Mouse (Mus musculus) limb, embryonic 15.5 days (tissue): ENCODE measurements at regions not wholly inside any gene's neighbourhood (a gene's known extent, or its start where the extent isn't known, plus 50 kb on each side); places are given as distances from the start of the nearest gene placed in this dataset.

ENCODE experiments used
- ATAC-seq: fragments of 200-750 bp; cut with Nextera tagmentation; 2 replicates; pipeline ENCODE4 v1.8.0; 2017; ENCODE audit warnings: low read depth, moderate TSS enrichment; ENCODE audit not compliant: insufficient number of reproducible peaks, low FRiP score, low TSS enrichment
- H3K27ac ChIP-seq: fragments of 300-500 bp; sonication (generic); 2 replicates; pipeline ENCODE4 v1.5.1; 2015; ENCODE audit warnings: moderate library complexity, mild to moderate bottlenecking, inconsistent platforms
- H3K27me3 ChIP-seq: fragments of 300-500 bp; sonication (generic); 2 replicates; pipeline ENCODE4 v1.6.1; 2015; ENCODE audit warnings: inconsistent platforms
- H3K36me3 ChIP-seq: fragments of 300-500 bp; sonication (generic); 2 replicates; pipeline ENCODE4 v1.6.1; 2015; ENCODE audit warnings: inconsistent platforms
- H3K4me1 ChIP-seq: fragments of 300-500 bp; sonication (generic); 2 replicates; pipeline ENCODE4 v1.6.1; 2015; ENCODE audit warnings: inconsistent platforms
- H3K4me2 ChIP-seq: fragments of 300-500 bp; sonication (generic); 2 replicates; pipeline ENCODE4 v1.6.1; 2015; ENCODE audit warnings: mild to moderate bottlenecking, inconsistent platforms
- H3K4me3 ChIP-seq: fragments of 300-500 bp; sonication (generic); 2 replicates; pipeline ENCODE4 v1.5.1; 2015; ENCODE audit warnings: mild to moderate bottlenecking, inconsistent platforms
- H3K9ac ChIP-seq: fragments of 300-500 bp; sonication (generic); 2 replicates; pipeline ENCODE4 v1.6.1; 2015; ENCODE audit warnings: inconsistent platforms
- H3K9me3 ChIP-seq: fragments of 300-500 bp; sonication (generic); 2 replicates; pipeline ENCODE4 v1.6.1; 2016; ENCODE audit warnings: inconsistent platforms
- WGBS: fragments of 180-500 bp; shearing (Covaris S2); methylation state at CpG from one replicate; pipeline ENCODE4 v1.1.7; 2015; 5-methylcytosine and 5-hydroxymethylcytosine counted together

DNA sequence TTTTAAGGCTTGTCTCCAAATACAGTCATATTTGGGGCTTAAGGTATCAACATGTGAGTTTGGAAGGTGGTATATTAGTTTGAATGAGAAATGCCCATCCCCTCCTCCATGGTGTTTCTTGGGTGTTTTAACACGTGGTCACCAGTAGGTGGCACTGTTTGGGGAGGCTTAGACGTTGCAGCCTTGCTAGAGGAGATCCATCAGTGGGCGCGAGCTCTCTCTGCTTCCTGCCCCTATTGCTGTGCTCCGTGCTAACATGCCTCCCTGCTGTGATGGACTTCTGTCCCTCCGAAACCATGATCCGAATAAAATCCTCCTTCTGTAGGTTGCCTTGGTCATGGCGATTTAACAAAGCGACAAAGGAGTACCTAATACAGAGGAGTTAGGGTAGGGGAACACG lies 183.3 kb downstream of the Barhl2 start:
- H3K4me3 ChIP-seq, result no peak overlapping the region
- no peaks in the 10 kb centered on the region for H3K27me3 ChIP-seq
- no peaks in the 10 kb centered on the region for H3K36me3 ChIP-seq
- no peaks in the 10 kb centered on the region for H3K4me1 ChIP-seq
- H3K9ac ChIP-seq, result no peak overlapping the region
- ATAC-seq, result no peak
- no peak overlapping the region for H3K27ac ChIP-seq
- WGBS, result 37% methylated on average over 10 of the region's 10 CpGs
- no peak overlapping the region for H3K4me2 ChIP-seq
- H3K9me3 ChIP-seq, result no peaks in the 10 kb centered on the region

DNA sequence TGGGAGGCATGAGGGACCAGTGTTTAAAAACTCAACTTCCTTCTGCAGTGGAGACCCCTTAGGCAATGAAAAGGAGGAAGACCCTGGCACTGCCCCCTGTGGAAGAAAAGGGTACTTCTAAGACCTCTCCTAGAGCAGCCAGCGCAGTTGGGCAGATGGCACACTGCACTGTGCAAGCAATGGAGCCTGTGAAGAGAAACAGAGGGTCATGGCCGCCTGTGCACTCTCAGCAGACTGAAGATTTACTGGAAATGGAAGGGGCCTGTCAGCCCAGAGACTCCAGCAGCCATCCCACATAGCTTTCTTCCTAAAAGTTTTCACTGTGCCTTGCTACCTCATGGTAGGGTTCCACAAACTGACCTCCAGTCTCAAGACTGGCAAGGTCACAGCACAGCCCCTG lies 193.4 kb downstream of the Barhl2 start:
- Histone ChIP-seq H3K9me3 (no peaks in the 10 kb centered on the region), H3K27ac (no peak overlapping the region), H3K4me1 (no peaks in the 10 kb centered on the region), H3K36me3 (no peaks in the 10 kb centered on the region), H3K4me2 (no peak overlapping the region), H3K4me3 (no peak overlapping the region), H3K27me3 (no peaks in the 10 kb centered on the region), H3K9ac (no peak overlapping the region)
- ATAC-seq, result no peak
- WGBS, result 70% methylated on average over 2 of the region's 2 CpGs

DNA sequence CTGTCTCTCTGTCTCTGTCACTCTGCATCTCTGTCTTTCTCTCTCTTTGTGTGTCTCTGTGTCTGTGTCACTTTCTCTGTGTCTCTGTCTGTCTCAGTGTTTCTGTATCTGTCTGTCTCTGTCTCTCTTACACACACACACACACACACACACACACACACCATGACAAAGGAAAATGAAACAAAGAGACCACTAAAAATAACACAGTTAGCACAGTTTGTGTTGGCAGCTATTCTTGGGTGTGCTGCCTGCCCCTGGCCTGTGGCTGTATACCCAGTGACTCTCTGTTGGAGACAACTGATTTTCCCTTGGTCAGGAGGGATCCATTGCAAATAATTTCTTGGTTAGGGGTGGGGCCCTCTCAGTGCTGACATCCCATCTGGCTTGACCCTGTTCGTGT lies 200.8 kb downstream of the Barhl2 start:
- H3K4me2 ChIP-seq, result no peak overlapping the region
- no peaks in the 10 kb centered on the region for H3K4me1 ChIP-seq
- H3K9ac ChIP-seq, result no peak overlapping the region
- no peaks in the 10 kb centered on the region for H3K36me3 ChIP-seq
- WGBS, result 73% methylated on average over 1 of the region's 1 CpGs
- H3K9me3 ChIP-seq, result no peaks in the 10 kb centered on the region
- no peak overlapping the region for H3K4me3 ChIP-seq
- H3K27ac ChIP-seq, result no peak overlapping the region
- H3K27me3 ChIP-seq, result no peaks in the 10 kb centered on the region
- ATAC-seq, result no peak

DNA sequence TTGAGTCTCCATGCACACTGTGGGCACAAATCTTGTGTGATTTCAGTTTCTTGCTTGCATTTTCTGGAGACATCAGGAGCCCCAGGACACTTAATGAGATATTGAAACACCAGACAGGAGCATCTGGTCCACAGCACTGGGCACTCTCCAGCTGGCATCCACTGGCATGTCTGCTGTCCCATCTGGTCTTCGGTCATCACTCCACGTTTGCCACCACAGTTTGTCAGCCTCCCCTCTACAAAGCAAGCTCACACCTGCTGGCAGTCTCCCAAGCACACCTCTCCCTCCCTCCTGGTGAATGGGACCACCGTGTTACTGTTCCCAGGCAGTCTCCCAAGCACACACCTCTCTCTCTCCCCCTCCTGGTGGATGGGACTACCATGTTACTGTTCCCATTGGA lies 228.8 kb downstream of the Barhl2 start:
- Histone ChIP-seq H3K4me2 (no peak overlapping the region), H3K27ac (no peak overlapping the region), H3K4me1 (no peaks in the 10 kb centered on the region), H3K4me3 (no peak overlapping the region), H3K36me3 (no peaks in the 10 kb centered on the region), H3K9me3 (no peaks in the 10 kb centered on the region), H3K9ac (no peak overlapping the region), H3K27me3 (no peaks in the 10 kb centered on the region)
- no peak for ATAC-seq
- WGBS, result 48% methylated on average over 3 of the region's 3 CpGs

DNA sequence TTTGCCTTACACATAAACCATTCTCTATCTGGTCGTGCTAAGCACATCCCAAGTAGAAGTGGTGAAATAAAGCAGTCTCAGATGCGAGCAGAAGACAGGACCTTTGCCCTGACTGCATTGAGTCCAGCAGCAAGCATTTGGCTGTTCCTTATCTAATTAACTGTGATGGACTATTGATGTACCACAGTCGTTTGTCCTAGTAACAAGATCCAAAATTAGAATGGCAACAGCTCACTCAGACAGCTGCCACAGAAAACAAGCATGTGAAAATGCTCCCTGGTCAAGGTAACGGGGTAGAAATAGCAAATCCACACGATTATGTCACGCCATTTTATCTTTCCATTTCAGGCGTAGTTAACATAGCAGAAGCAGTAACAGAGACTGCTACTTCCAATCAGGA lies 233.8 kb downstream of the Barhl2 start:
- H3K9me3 ChIP-seq, result no peaks in the 10 kb centered on the region
- no peak overlapping the region for H3K4me2 ChIP-seq
- ATAC-seq, result no peak
- H3K9ac ChIP-seq, result no peak overlapping the region
- H3K4me1 ChIP-seq, result no peaks in the 10 kb centered on the region
- H3K27ac ChIP-seq, result no peak overlapping the region
- H3K4me3 ChIP-seq, result no peak overlapping the region
- 63% methylated on average over 7 of the region's 7 CpGs for WGBS
- no peaks in the 10 kb centered on the region for H3K27me3 ChIP-seq
- H3K36me3 ChIP-seq, result no peaks in the 10 kb centered on the region

DNA sequence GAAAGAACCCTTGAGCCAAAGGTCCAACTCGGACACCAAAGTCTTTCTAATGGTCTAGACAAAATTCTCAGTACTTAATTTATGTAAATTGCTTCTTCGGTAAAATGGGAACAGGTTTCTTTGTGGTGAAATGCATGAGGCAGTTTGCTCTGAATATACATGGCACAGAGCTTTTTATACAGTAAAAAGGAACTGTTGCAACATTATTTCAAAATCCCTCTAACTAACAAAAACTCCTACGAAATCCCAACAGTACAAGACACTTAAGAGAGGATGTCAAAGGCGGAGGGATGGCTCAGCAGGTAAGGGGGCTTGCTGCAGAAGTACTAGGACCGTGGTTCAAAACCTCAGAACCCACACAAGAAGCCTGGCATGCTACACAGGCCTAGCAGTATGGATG lies 248.4 kb downstream of the Barhl2 start:
- H3K9me3 ChIP-seq, result no peaks in the 10 kb centered on the region
- ATAC-seq, result no peak
- 79% methylated on average over 5 of the region's 5 CpGs for WGBS

DNA sequence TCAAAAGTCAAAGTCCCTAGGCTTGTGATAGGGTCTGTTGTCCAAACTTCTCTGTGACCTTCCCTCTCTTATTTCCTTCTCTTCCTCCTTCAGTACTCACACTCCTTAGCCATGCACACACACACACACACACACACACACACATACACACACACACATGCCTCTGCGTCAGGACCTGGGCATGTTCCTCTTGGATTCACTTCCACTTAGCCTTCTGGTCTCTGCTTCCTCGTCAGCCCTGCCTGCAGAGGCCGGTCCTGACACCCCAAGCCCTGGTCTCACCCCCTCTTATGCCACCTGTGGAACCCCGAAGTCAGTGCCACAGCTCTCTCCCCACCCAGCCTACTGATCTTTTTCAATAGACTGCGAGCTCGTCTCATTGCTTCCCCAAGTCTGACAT lies 250.3 kb downstream of the Barhl2 start:
- H3K36me3 ChIP-seq, result no peaks in the 10 kb centered on the region
- no peaks in the 10 kb centered on the region for H3K9me3 ChIP-seq
- no peak overlapping the region for H3K9ac ChIP-seq
- no peak overlapping the region for H3K27ac ChIP-seq
- 64% methylated on average over 6 of the region's 6 CpGs for WGBS
- H3K27me3 ChIP-seq, result no peaks in the 10 kb centered on the region
- no peak overlapping the region for H3K4me3 ChIP-seq
- ATAC-seq, result no peak
- H3K4me2 ChIP-seq, result no peak overlapping the region
- peaks cover 5% of the 10 kb centered on the region for H3K4me1 ChIP-seq

More for the DNA sequence above, 248.4 kb downstream of the Barhl2 start:
- H3K4me1 ChIP-seq, result peaks cover 5% of the 10 kb centered on the region
- H3K27me3 ChIP-seq, result no peaks in the 10 kb centered on the region
- no peak overlapping the region for H3K9ac ChIP-seq
- H3K27ac ChIP-seq, result no peak overlapping the region
- H3K4me3 ChIP-seq, result no peak overlapping the region
- H3K4me2 ChIP-seq, result no peak overlapping the region
- no peaks in the 10 kb centered on the region for H3K36me3 ChIP-seq

DNA sequence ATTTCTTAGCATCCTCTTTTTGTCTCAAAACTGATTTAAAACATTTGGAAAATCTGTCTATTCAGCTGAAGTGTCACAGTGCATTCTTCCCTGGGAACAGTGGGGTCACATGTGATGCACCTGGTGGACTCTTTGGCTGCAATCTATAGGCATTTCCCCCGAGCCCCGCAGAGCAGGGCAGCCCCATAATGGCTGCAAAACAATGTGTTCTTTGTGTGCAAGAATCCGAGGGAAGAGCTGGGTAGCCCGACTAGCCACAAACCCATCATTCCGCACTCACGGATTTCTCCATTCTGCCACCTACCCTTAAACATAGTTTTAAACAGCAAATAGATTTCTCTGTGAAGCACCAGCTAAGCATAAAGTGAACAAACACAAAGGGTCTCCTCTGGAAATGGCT lies 252.2 kb downstream of the Barhl2 start:
- 47% methylated on average over 6 of the region's 6 CpGs for WGBS
- Histone ChIP-seq H3K36me3 (no peaks in the 10 kb centered on the region), H3K9me3 (no peaks in the 10 kb centered on the region), H3K9ac (no peak overlapping the region), H3K4me3 (no peak overlapping the region), H3K27ac (no peak overlapping the region), H3K27me3 (no peaks in the 10 kb centered on the region), H3K4me2 (no peak overlapping the region), H3K4me1 (peaks cover 11% of the 10 kb centered on the region)
- ATAC-seq, result no peak

DNA sequence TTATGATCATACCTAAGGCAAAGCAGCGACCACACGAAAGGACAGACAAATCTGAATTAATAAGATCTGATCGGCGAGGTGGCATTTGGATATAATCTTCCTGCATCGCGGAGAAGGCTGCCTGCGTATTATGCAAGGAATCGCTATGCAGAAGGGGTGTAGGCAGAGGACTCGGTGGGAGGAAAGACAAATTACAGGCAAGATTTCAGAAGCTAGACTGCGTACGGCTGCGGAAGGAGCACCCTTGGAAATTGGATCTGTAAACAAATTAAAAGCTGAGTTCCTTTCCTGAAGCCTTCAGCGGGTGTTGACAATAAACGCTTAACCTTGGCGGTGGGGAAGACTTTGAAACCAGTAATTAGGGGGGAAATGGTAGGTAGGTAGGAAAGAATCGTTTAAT lies 257.3 kb downstream of the Barhl2 start:
- peak overlapping the region; percentile 37 for H3K4me2 ChIP-seq
- H3K36me3 ChIP-seq, result no peaks in the 10 kb centered on the region
- H3K9ac ChIP-seq, result no peak overlapping the region
- no peaks in the 10 kb centered on the region for H3K9me3 ChIP-seq
- H3K4me1 ChIP-seq, result peaks cover 7% of the 10 kb centered on the region; the same call in 1 of the 2 replicates
- no peak for ATAC-seq
- H3K27ac ChIP-seq, result no peak overlapping the region
- H3K27me3 ChIP-seq, result no peaks in the 10 kb centered on the region
- H3K4me3 ChIP-seq, result peak overlapping the region; percentile 9; the same call in 1 of the 2 replicates
- WGBS, result 40% methylated on average over 16 of the region's 16 CpGs

DNA sequence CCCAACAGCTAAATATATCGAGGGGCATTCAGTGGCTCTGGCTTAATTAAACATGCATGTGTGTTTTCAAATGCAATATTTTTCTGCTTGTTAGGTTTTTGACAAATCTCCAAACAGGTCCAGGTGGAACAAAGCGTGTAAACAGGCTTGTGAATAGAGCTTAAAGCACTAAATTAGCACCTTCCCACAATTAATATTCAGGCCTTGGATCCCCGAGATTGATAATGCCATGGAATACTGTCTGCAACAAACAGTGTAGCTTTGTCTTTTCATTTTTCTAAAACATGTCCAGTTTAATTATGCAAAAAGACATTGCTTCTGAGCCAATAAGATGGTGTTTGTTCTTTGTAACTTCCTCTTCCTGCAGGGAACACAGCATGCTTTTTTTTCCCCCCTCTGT lies 258.9 kb downstream of the Barhl2 start:
- Histone ChIP-seq H3K27me3 (no peaks in the 10 kb centered on the region), H3K4me2 (no peak overlapping the region), H3K27ac (no peak overlapping the region), H3K4me3 (no peak overlapping the region), H3K36me3 (no peaks in the 10 kb centered on the region), H3K4me1 (peaks cover 7% of the 10 kb centered on the region; the same call in 1 of the 2 replicates), H3K9me3 (no peaks in the 10 kb centered on the region), H3K9ac (no peak overlapping the region)
- ATAC-seq, result no peak
- 56% methylated on average over 3 of the region's 3 CpGs for whole genome bisulfite sequencing

DNA sequence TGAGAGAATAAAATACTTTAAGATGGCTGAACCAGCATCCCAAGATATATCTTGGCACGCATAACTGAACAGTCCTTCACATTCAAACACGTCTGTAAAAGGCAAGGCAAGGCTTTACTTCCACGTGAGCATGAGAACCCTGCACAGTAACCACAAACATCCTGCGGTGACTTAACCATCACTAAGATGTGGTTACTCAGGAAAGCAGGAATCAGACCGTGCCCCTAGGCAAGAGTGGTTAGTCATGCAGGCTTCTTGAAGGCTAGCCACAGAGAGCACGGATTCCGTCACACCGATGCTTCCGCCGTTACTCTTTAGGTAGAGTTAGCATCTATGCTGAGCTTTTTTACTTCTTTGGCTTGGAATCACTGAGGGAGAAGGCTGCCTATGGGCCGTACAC lies 266.8 kb downstream of the Barhl2 start:
- no peak for ATAC-seq
- Histone ChIP-seq H3K9ac (no peak overlapping the region), H3K27me3 (no peaks in the 10 kb centered on the region), H3K4me2 (no peak overlapping the region), H3K36me3 (no peaks in the 10 kb centered on the region), H3K4me3 (no peak overlapping the region), H3K9me3 (no peaks in the 10 kb centered on the region), H3K4me1 (no peaks in the 10 kb centered on the region), H3K27ac (no peak overlapping the region)
- 74% methylated on average over 11 of the region's 11 CpGs for WGBS

DNA sequence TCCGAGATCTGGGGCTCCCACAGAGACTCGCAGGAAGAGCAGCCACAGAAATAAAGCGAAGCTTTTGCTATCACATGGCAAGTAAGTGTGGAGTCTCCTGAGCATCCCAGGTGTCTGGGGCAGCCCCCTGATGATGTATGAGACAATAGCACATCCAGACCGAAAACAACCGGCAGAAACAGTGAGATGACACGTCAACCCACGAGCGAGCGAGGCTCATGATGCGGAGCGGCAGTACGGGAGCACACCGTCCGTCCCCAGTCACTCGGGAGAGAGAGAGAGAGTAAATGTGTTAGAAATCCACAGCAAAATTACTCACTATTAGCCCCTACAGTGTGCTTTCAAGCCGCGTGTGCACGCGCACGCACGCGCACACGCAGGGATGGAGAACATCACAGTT lies 276.2 kb downstream of the Barhl2 start:
- H3K9ac ChIP-seq, result no peak overlapping the region
- H3K36me3 ChIP-seq, result no peaks in the 10 kb centered on the region
- no peaks in the 10 kb centered on the region for H3K4me1 ChIP-seq
- no peak for ATAC-seq
- no peaks in the 10 kb centered on the region for H3K9me3 ChIP-seq
- H3K4me2 ChIP-seq, result no peak overlapping the region
- 91% methylated on average over 23 of the region's 23 CpGs for WGBS
- no peak overlapping the region for H3K27ac ChIP-seq
- H3K4me3 ChIP-seq, result no peak overlapping the region
- no peaks in the 10 kb centered on the region for H3K27me3 ChIP-seq

DNA sequence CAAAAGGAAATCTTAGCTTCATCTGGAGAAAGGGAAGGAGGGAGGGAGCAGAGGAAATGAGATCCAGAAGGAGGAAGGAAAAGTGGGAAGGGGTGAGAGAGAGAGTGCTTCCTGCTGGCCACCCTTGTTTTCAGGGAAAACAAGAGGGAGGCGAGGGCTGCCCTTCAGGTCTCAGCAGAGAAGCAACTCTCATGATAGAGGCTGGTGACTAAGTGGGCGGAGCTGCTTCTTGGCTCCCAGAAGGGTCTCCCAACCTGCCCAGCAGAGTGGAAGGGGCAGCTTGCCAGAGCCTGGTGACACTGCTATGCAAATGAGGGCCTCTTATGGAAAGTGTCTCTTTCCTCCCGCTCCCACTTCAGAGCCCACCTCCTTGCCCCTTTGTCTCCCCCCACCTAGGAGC lies 285.8 kb downstream of the Barhl2 start:
- WGBS, result 20% methylated on average over 3 of the region's 3 CpGs
- no peaks in the 10 kb centered on the region for H3K9me3 ChIP-seq
- H3K4me2 ChIP-seq, result no peak overlapping the region
- no peak for ATAC-seq
- no peaks in the 10 kb centered on the region for H3K36me3 ChIP-seq
- H3K9ac ChIP-seq, result no peak overlapping the region
- H3K4me1 ChIP-seq, result peaks cover 6% of the 10 kb centered on the region; the same call in 1 of the 2 replicates
- no peak overlapping the region for H3K27ac ChIP-seq
- no peaks in the 10 kb centered on the region for H3K27me3 ChIP-seq
- H3K4me3 ChIP-seq, result no peak overlapping the region
